Mouse (Mus musculus) ovary, adult 2 months (tissue): ENCODE data around the gene Usp54. TPM values are rescaled to one million over a fixed set of nuclear protein-coding genes. Genes with fewer than 3 reads are reported as not detected.

Experiments
- polyA plus RNA-seq: library from polyadenylated mRNA; depleted of rRNA; stranded (reverse); fragments of >200 nt; gene quantifications from 2 replicates; pipeline ENCODE4 v1.2.3, GENCODE M21; 2012; rRNA removed

Usp54 gene
- polyA plus RNA-seq, result 9.4 and 13.0 TPM in 2 replicates

DNA sequence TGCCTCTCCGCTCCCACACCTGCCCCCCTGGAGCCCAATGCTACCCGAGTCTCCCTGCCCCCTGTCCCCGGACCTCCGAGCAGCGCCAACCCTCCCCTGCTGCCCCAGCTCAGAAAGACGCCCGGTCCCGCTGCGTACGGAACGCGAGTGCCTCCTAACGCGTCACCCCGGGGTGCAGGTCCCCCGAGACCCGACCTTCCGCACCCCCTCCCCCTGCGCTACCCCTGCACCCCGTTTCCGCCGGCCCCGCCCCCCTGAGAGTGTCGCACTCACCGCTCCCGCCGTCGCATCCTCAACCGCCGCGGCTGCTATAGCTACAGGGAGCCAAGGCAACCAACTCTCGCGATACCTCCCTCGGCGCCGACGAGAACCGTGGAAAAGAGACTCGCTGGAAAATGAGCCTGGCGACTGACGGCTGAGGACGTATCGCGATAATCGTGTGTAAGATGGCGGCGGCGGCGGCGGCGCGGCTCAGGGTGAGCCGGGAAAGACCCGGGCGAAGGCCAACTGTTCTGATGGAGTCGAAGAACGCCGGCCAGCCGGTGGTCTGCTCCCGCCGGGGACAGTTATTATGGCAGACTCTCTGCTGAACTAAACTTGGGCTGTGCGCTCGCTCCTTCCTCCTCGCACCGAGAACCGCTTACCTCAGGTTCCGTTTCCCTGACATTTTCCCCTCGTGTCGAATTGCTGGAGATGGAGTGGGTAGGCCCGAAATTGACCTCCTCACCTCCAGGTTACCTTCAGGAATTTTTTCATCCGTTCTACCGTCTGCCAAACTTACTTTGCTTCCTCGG, at the start of gene Usp54:
TSS of gene Usp54 (minus strand) at position 420 of the 794 bp plus-strand sequence.

GRCm38 (mm10) chr14:20674064-20674833, 33.4 kb upstream of the Usp54 start, which contains the start of gene Sec24c:
Gene Sec24c, plus strand, starts transcription at chr14:20674308.

DNA sequence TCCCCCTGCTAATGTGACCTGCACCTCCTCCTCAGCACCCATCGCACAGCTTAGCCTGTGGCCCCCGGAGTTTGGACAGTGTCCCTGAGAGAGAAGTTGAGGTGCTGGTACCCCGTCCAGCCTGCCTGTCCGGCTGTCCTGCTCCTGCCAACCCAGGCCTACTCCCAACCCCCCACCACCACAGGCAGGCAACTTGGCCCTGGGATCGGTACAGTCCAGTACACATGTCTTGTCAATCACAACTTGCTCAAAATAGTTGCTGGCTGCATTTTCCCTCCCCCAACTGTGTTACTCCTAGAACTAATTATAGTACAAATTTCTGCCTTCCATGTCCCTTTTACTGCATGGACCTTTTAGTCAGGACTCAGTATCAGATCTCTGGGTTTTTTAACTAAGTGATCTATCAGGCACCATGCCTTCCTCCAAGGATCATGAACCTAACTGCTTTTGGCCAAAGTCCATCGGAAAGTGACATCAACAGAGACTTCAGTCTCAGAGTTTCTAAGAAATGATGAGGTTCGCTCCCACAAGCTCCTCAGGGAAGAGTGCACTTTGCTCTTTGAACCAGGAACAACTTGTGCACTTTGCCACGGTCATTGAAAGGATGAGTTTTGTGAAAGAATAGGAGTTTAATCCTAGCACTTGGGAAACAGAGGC, 27.4 kb upstream of the Usp54 start, which contains the start of gene Synpo2l:
TSS of gene Synpo2l (minus strand) at position 201 of the 657 bp plus-strand sequence.

DNA sequence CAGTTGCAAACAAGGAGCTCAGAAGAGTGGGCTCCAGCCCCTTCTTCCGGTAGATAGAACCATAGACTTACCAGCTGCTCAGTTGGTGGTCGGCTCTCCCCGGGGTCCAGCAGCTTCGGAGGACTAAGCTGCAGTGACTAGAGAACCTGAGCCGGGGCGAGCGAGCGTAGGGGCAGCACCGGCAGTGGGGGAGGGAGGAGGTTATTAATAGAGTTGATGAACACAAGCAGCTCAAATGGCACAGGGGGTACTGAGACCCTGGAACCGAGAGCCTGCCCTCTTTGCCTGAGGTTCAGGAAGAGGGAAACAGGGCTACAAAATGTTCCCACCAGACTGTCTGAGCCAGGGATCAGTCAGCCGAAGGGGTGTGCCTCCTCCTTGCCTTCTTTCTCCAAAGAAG, 15.5 kb upstream of the Usp54 start, which contains the start of gene Myoz1:
TSS of gene Myoz1 (minus strand) at position 180 of the 400 bp plus-strand sequence.

GRCm38 (mm10) chr14:20546415-20546814, 94.4 kb downstream of the Usp54 start, which contains the start of gene Ppp3cb:
Gene Ppp3cb, minus strand, starts transcription at chr14:20546573.

Other genes with a start within 250 kb of the Usp54 start
- gene Mrps16, start 247.4 kb downstream of the Usp54 start, polyA plus RNA-seq, result 34.9 and 47.4 TPM in 2 replicates
- 1.2 TPM in 2 replicates for gene Cfap70, start 188.8 kb downstream of the Usp54 start, polyA plus RNA-seq
- gene Anxa7, start 160.9 kb downstream of the Usp54 start, polyA plus RNA-seq, result 89.2 and 116 TPM in 2 replicates
- gene Mss51, start 144.2 kb downstream of the Usp54 start, polyA plus RNA-seq, result 0.30 and 0.32 TPM in 2 replicates
- gene Ppp3cb, start 94.5 kb downstream of the Usp54 start, polyA plus RNA-seq, result 6.5 and 8.3 TPM in 2 replicates
- 0.14 TPM in 1 of 2 replicates, not detected in the other for gene Myoz1, start 15.5 kb upstream of the Usp54 start, polyA plus RNA-seq
- gene Synpo2l, start 27.3 kb upstream of the Usp54 start, polyA plus RNA-seq, result 0.15 and 0.26 TPM in 2 replicates
- 273 and 281 TPM in 2 replicates for gene Sec24c, start 33.2 kb upstream of the Usp54 start, polyA plus RNA-seq
- gene Fut11, start 53.9 kb upstream of the Usp54 start, polyA plus RNA-seq, result 53.0 and 81.9 TPM in 2 replicates
- 24.3 and 35.0 TPM in 2 replicates for gene Chchd1, start 61.9 kb upstream of the Usp54 start, polyA plus RNA-seq
- 313 and 413 TPM in 2 replicates for gene Zswim8, start 66.5 kb upstream of the Usp54 start, polyA plus RNA-seq
- gene Ndst2, start 93.5 kb upstream of the Usp54 start, polyA plus RNA-seq, result 57.2 and 65.6 TPM in 2 replicates
- gene Camk2g, start 153.0 kb upstream of the Usp54 start, polyA plus RNA-seq, result 99.6 and 105 TPM in 2 replicates
- gene Plau, start 195.6 kb upstream of the Usp54 start, polyA plus RNA-seq, result 24.2 and 24.8 TPM in 2 replicates